Mouse (Mus musculus) thymus, adult 18-20 months (tissue): ENCODE results near the gene Ttc34.

Experiments used
- DNase-seq, 2 experiments: peaks; one replicate each; pipeline ENCODE4 v3.0.0; 2022; ENCODE audit warnings: mixed read lengths in 2 of 2

The Ttc34 gene

GRCm38 (mm10) chr4:154897676-154898465 is 60.6 kb downstream of the Ttc34 start:
- no peak for DNase-seq

GRCm38 (mm10) chr4:154898506-154899446 is 61.5 kb downstream of the Ttc34 start, which contains the start of gene Fam213b:
Fam213b (minus strand) TSS chr4:154899135.
- DNase-seq = peak; percentile 51 to 60

GRCm38 (mm10) chr4:154902371-154902770 is 65.1 kb downstream of the Ttc34 start:
- DNase-seq = no peak

- DNase-seq = peak; percentile 77 to 86
These were observed 67.2 kb downstream of the Ttc34 start for GRCm38 (mm10) chr4:154904185-154905071.

- DNase-seq = peak in 1 of 2 experiments; percentile 32
These were observed 70.6 kb downstream of the Ttc34 start for GRCm38 (mm10) chr4:154907833-154908232.

GRCm38 (mm10) chr4:154908490-154908889 is 71.2 kb downstream of the Ttc34 start:
- DNase-seq = no peak

GRCm38 (mm10) chr4:154910606-154911522 is 73.6 kb downstream of the Ttc34 start:
- no peak for DNase-seq

- no peak for DNase-seq
These were observed 74.4 kb downstream of the Ttc34 start for GRCm38 (mm10) chr4:154911644-154912043.

- no peak for DNase-seq
These were observed 76.6 kb downstream of the Ttc34 start for GRCm38 (mm10) chr4:154913845-154914244.

GRCm38 (mm10) chr4:154914252-154914651 is 77.0 kb downstream of the Ttc34 start:
- no peak for DNase-seq

- no peak for DNase-seq
These were observed 77.4 kb downstream of the Ttc34 start for GRCm38 (mm10) chr4:154914707-154915106.

- DNase-seq = no peak
These were observed 78.0 kb downstream of the Ttc34 start for GRCm38 (mm10) chr4:154915286-154915685.

GRCm38 (mm10) chr4:154916662-154917061 is 79.4 kb downstream of the Ttc34 start:
- no peak for DNase-seq
